Mouse (Mus musculus): ENCODE results near the gene Tmem178. TPM values are rescaled to one million over a fixed set of nuclear protein-coding genes. Genes with fewer than 3 reads are reported as not detected.

Gene Tmem178
- polyA plus RNA-seq, 1 experiment, result 100 TPM

DNA sequence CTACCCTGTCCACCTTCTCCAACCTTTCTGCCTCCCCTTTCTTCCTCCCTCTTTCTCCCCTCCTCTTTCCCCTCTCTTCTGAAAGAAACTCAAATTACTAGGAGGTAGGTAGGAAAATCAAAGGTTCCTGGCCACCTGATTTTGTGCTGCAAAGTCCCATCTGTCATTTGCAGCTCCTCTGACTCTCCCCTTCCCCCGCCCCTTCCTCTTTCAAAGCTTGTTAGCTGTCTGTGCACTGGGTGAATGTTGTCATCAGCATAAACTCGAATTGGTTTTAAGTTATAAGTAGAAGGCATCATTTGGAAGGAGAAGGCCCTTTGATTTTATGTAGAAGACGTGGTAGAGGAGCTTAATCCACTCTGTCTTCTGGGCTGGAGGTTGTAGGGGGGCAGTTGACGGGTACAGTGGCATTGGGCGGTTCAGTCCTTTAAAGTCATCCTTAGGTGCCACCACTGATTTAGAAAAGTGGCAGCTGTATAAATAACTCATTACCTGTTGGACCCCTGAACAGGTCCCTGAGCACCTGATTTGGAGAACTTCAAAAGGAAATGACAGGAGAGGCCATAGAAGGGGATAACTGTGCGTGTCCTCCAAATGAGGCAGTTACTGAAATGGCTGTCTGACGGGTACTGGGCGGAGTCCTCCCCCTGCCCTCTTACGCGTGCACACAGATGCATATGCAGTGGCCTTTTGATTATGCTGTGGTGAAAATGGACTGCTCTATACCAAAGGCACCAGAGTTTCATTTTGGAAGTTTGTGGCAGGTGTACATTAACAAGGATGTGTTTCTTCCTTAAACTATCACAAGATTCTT, 11.8 kb downstream of the Tmem178 start:
- H3K4me3 ChIP-seq (ENCODE audit: insufficient read depth, low read length), result no peak overlapping the region
- H3K27ac ChIP-seq (ENCODE audit: insufficient read depth, low read length), result peak overlapping the region; percentile 77
- H3K4me1 ChIP-seq (ENCODE audit: control insufficient read depth, insufficient read depth, low read length), result peaks cover 20% of the 10 kb centered on the region
- TF ChIP-seq CTCF (IDR thresholded peaks at IDR 0.05; ENCODE audit: extremely low read depth, insufficient read depth, low read length) (no peak), POLR2A (IDR thresholded peaks at IDR 0.05; ENCODE audit: extremely low read depth, insufficient read depth, low read length) (no peak)

DNA sequence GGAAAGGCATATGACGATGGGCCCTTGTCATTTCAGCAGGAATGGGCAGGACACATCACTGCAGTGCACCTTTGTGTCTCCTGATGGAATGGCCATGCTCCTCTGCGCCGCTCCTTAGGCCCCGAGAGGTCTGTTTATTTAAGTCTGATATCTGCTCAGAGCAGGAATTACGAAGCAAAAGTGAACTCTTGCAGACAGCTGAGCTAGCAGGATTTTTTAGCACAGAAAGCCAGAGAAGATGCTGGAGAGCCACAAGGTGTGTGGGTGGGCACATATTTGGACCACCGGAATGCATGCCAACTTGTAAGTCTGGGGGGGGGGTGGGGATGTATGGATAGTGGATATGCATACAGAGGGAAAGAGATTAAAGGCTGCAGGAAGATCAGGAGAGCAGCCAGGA, 13.9 kb downstream of the Tmem178 start:
- peaks cover 18% of the 10 kb centered on the region for H3K4me1 ChIP-seq (ENCODE audit: control insufficient read depth, insufficient read depth, low read length)
- peak overlapping the region; percentile 64; the same call in 1 of the 2 replicates for H3K27ac ChIP-seq (ENCODE audit: insufficient read depth, low read length)
- no peak overlapping the region for H3K4me3 ChIP-seq (ENCODE audit: insufficient read depth, low read length)
- no peak for TF ChIP-seq POLR2A (IDR thresholded peaks at IDR 0.05; ENCODE audit: extremely low read depth, insufficient read depth, low read length)
- TF ChIP-seq CTCF (IDR thresholded peaks at IDR 0.05; ENCODE audit: extremely low read depth, insufficient read depth, low read length), result no peak

DNA sequence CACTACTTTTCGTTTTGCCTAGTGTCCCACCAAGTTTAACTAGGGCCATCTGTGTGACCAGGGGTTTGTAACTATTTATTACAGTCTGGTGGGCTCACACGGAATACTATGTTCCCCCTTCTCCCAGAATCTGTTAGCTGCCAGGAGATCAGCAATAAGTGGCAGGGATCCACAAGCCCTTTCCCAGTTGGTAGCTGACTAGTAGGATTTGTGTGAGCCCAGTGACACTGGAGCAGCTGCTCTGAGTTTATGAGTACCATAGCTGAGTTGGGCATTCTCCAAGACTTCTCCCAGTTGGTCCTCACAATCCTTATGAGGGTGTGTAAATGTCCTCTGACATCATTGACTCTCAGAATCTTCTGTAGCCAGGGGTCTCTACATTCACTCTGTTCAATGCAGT, 15.4 kb downstream of the Tmem178 start:
- Histone ChIP-seq H3K4me3 (ENCODE audit: insufficient read depth, low read length) (no peak overlapping the region), H3K4me1 (ENCODE audit: control insufficient read depth, insufficient read depth, low read length) (peaks cover 17% of the 10 kb centered on the region), H3K27ac (ENCODE audit: insufficient read depth, low read length) (no peak overlapping the region)
- TF ChIP-seq CTCF (IDR thresholded peaks at IDR 0.05; ENCODE audit: extremely low read depth, insufficient read depth, low read length), result no peak
- TF ChIP-seq POLR2A (IDR thresholded peaks at IDR 0.05; ENCODE audit: extremely low read depth, insufficient read depth, low read length), result no peak

DNA sequence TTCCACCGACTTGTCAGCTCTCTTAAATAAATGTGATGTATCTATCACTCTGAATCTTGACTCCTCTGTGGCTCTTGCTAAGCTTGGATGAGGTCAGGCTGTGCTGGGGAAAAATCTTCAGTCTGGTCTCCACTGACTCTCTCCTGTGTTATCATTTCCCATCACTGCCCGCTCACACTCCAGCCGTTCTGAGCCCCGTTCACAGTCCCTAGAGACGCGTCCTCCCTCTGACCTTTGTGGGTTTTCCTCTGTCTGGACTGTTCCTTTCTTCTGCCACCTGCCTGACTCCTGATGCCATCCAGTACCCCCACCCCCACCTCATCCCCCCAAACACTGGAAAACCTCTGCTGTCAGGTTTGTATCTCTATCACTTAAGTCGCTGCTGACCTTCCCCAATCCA, 23.0 kb downstream of the Tmem178 start:
- H3K4me3 ChIP-seq (ENCODE audit: insufficient read depth, low read length), result no peak overlapping the region
- H3K4me1 ChIP-seq (ENCODE audit: control insufficient read depth, insufficient read depth, low read length), result peaks cover 6% of the 10 kb centered on the region; the same call in 1 of the 2 replicates
- no peak for TF ChIP-seq POLR2A (IDR thresholded peaks at IDR 0.05; ENCODE audit: extremely low read depth, insufficient read depth, low read length)
- TF ChIP-seq CTCF (IDR thresholded peaks at IDR 0.05; ENCODE audit: extremely low read depth, insufficient read depth, low read length), result no peak
- no peak overlapping the region for H3K27ac ChIP-seq (ENCODE audit: insufficient read depth, low read length)

DNA sequence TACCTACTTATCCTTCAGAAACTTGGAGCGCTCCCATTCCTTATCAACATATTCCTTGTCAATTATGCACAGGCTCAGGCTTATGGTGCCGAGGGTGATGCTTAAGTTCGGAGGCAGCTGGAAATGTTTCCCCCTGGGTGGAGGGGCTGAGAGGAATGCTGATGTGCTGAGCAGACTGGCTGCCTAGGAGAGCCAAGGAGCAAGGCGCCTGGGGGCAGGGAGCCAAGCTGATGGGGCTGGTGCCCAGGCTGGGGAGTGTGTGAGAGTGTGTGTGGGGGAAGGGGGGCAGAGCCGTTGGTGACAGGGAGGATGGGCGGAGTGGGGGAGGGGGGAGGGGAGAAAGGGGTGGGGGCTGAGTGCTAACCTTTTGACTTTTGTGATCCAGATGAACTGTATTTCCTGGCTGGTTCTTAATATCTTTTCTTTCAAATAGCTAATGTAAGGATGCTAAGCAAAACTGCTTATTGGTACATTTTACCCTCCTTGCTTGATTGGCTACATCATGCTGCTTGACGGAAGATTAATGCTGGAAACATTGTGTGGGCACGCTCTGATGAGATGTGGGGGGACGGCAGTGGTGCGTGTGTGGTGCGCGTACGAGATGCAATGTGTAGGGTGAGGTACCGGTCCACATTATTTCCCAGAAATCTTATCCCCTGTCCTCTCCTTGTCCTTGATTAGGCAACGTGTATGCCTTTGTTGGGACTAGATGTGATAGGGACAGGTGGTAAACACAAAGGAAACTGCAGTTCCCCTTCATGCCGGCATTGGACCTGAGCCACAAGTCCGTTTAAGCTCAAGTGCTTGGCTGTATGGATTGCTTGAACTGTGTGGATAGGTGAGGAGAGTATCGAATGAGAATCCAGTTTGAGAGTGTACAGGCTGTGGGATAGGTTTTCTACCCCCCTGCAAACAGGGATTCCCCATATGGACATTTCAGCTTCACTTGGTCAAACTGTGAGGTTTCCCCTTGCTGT, 25.5 kb downstream of the Tmem178 start:
- peak overlapping the region; percentile 1; the same call in 1 of the 2 replicates for H3K4me3 ChIP-seq (ENCODE audit: insufficient read depth, low read length)
- no peak overlapping the region for H3K27ac ChIP-seq (ENCODE audit: insufficient read depth, low read length)
- TF ChIP-seq CTCF (IDR thresholded peaks at IDR 0.05; ENCODE audit: extremely low read depth, insufficient read depth, low read length) (no peak), POLR2A (IDR thresholded peaks at IDR 0.05; ENCODE audit: extremely low read depth, insufficient read depth, low read length) (no peak)
- peaks cover 6% of the 10 kb centered on the region; the same call in 1 of the 2 replicates for H3K4me1 ChIP-seq (ENCODE audit: control insufficient read depth, insufficient read depth, low read length)

DNA sequence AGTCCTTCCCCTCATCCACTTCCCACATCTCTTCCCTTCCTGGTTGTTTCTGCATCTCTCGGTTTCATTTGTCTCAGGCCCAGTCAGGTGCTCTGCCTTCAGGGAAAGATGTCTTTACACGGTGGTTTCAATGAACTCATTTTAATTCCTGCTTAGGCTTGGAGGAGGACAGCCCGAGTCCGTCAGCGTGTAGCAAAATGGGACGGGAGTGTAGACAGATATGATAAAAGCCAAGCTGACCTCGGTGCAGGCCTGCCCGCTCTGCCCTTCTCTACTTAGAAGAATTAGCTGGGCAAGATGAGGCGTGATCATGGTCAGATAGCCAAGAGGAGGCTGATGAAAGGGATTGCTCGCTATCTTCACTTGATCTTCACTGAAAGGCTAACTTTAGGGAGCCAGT, 26.3 kb downstream of the Tmem178 start:
- H3K4me3 ChIP-seq (ENCODE audit: insufficient read depth, low read length), result no peak overlapping the region
- no peak overlapping the region for H3K27ac ChIP-seq (ENCODE audit: insufficient read depth, low read length)
- peaks cover 6% of the 10 kb centered on the region; the same call in 1 of the 2 replicates for H3K4me1 ChIP-seq (ENCODE audit: control insufficient read depth, insufficient read depth, low read length)
- TF ChIP-seq POLR2A (IDR thresholded peaks at IDR 0.05; ENCODE audit: extremely low read depth, insufficient read depth, low read length) (no peak), CTCF (IDR thresholded peaks at IDR 0.05; ENCODE audit: extremely low read depth, insufficient read depth, low read length) (no peak)

DNA sequence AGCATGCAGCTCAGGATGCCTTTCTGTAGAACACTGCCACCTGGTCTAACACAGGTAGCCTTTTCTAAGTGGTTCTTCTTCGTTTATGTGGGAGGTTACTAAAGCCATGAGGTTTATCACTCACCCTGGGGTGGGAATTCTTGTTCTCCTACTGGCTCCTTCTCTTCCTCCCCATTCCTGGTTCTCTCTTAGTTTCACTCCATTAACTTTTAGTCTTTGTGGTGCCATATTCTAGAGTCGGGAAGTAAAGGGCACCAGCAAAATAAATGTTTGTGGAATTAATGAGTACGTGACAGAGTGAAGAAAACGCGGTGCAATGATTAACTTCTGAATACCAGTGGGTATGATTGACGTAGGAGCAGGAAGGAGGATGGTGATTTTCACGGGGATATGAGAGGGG, 28.5 kb downstream of the Tmem178 start:
- H3K4me1 ChIP-seq (ENCODE audit: control insufficient read depth, insufficient read depth, low read length), result peaks cover 6% of the 10 kb centered on the region; the same call in 1 of the 2 replicates
- H3K4me3 ChIP-seq (ENCODE audit: insufficient read depth, low read length), result no peak overlapping the region
- H3K27ac ChIP-seq (ENCODE audit: insufficient read depth, low read length), result no peak overlapping the region
- no peak for TF ChIP-seq CTCF (IDR thresholded peaks at IDR 0.05; ENCODE audit: extremely low read depth, insufficient read depth, low read length)
- no peak for TF ChIP-seq POLR2A (IDR thresholded peaks at IDR 0.05; ENCODE audit: extremely low read depth, insufficient read depth, low read length)

DNA sequence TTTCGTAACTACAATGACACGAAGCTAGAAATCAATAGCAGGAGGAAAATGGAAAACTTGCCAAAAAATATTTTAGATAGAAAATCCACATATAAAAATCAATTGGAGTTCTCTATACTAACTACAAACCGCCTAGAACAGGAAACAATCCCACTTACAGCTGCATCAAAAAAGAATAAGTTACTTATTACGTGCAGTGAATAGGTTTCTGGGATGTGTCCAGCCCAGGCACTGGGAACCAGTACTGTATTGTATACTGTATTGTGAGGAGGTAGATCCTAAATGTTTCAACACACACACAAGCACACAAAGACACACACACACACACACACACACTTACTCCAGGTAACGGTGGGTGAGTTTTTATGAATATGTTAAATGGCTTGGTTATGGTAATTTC, 32.8 kb downstream of the Tmem178 start:
- no peak overlapping the region for H3K27ac ChIP-seq (ENCODE audit: insufficient read depth, low read length)
- no peak for TF ChIP-seq CTCF (IDR thresholded peaks at IDR 0.05; ENCODE audit: extremely low read depth, insufficient read depth, low read length)
- TF ChIP-seq POLR2A (IDR thresholded peaks at IDR 0.05; ENCODE audit: extremely low read depth, insufficient read depth, low read length), result no peak
- H3K4me1 ChIP-seq (ENCODE audit: control insufficient read depth, insufficient read depth, low read length), result no peaks in the 10 kb centered on the region
- H3K4me3 ChIP-seq (ENCODE audit: insufficient read depth, low read length), result no peak overlapping the region

DNA sequence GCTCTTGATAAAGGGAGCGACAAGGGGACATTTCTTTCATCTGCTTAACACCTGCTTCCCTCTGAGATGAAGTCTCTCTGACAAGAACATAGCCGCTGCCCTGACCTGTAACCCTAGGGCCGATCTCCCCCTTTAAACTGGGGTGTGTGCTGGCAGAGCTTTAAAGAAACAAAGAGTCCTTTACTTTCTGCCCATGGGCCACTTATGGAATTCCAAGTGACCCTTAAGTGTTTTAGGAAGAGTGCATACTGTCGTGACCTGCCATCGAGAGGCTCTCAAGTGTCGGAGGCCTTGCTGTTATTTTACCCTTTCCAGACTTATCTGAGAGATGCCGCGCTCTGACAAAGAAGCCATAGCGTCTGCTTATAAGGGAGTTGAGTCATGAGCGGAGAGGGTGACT, 35.7 kb downstream of the Tmem178 start:
- no peak overlapping the region for H3K27ac ChIP-seq (ENCODE audit: insufficient read depth, low read length)
- H3K4me3 ChIP-seq (ENCODE audit: insufficient read depth, low read length), result no peak overlapping the region
- TF ChIP-seq POLR2A (IDR thresholded peaks at IDR 0.05; ENCODE audit: extremely low read depth, insufficient read depth, low read length) (no peak), CTCF (IDR thresholded peaks at IDR 0.05; ENCODE audit: extremely low read depth, insufficient read depth, low read length) (no peak)
- H3K4me1 ChIP-seq (ENCODE audit: control insufficient read depth, insufficient read depth, low read length), result peaks cover 2% of the 10 kb centered on the region
